Mouse (Mus musculus) left cerebral cortex, adult 8-10 months (tissue): Measurements from ENCODE around the gene Gm21093. TPM values are rescaled to one million over a fixed set of nuclear protein-coding genes. Genes with fewer than 3 reads are reported as not detected.
"Not testable (repeated sequence)": the region's sequence is repeated elsewhere in the genome, so short reads cannot be mapped to it uniquely, and the experiment has no call there.

Experiments
- DNase-seq, 2 experiments: peaks; one replicate each; pipeline ENCODE4 v3.0.0; 2022; ENCODE audit warnings: low spot score in 2 of 2
- total RNA-seq, 4 experiments: library from RNA; stranded (reverse); gene quantifications; 2 replicates each; pipeline ENCODE4 v1.2.4; 2022

The Gm21093 gene
- total RNA-seq: 1 to 10 TPM; 3.9 to 8.4 (median 5.3) TPM

DNA sequence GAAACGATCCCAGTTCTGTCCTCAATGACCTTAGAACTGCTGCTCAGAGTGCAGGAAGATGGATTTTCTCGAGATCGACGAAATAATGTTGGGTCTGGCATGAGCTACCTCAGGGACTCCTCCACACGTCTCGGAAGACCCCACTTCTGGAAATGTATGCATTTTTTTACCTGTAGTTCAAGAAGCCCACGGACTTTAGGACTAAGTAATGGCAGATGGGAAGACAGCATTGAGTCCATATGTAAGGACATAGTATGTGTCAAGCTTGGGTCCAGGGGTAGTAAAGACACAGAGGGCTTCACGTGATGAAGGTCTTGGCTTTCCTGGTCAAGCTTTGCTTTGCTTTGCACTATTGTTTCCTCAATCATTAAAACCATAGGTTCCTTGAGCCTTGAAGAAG, at the start of gene Gm21093:
Gene Gm21093, minus strand, starts transcription at position 101 of the 400 bp plus-strand sequence.
- DNase-seq: not testable (repeated sequence)

Other genes starting within 250 kb of the Gm21093 start
- 1 to 10 TPM in 2 of 4 experiments, not detected in 2; 2.0 to 6.1 TPM for gene Gm21541, start 131.1 kb downstream of the Gm21093 start, total RNA-seq
- 10 to 100 TPM; 41.9 to 50.5 (median 45.2) TPM for gene Gm20878, start 93.2 kb downstream of the Gm21093 start, total RNA-seq
- 1 to 10 TPM; 2.7 to 5.2 (median 4.8) TPM for gene Fam205a4, start 68.7 kb downstream of the Gm21093 start, total RNA-seq
- gene Gm3893, start 56.5 kb upstream of the Gm21093 start, total RNA-seq: not detected
- 10 to 100 TPM; 28.7 to 46.7 (median 35.2) TPM for gene Gm13304, start 80.1 kb upstream of the Gm21093 start, total RNA-seq
- gene Gm13306, start 118.7 kb upstream of the Gm21093 start, total RNA-seq: 10 to 100 TPM; 27.4 to 45.7 (median 33.5) TPM
- 1 to 10 TPM in 3 of 4 experiments, under 1 TPM in 1; 0.22 to 2.0 (median 1.3) TPM for gene Gm13305, start 133.9 kb upstream of the Gm21093 start, total RNA-seq
- 10 to 100 TPM in 2 of 4 experiments, 1 to 10 TPM in 2; 8.7 to 13.3 (median 10.5) TPM for gene Gm10600, start 205.9 kb upstream of the Gm21093 start, total RNA-seq
- not detected for gene Ccl21b, start 221.0 kb upstream of the Gm21093 start, total RNA-seq